Mouse (Mus musculus) T-cell, adult 2 months (primary cell): ENCODE results near the gene Plin3.

Experiments used
- DNase-seq: peaks from one replicate; pipeline ENCODE4 v3.0.0; 2022; ENCODE audit warnings: low spot score

Gene Plin3

GRCm38 (mm10) chr17:56300186-56300585 is 7.5 kb upstream of the Plin3 start, which contains the start of gene Arrdc5:
Arrdc5 (minus strand) TSS chr17:56300286.
- DNase-seq: no peak

GRCm38 (mm10) chr17:56298238-56298637 is 5.6 kb upstream of the Plin3 start:
- DNase-seq: no peak

DNA sequence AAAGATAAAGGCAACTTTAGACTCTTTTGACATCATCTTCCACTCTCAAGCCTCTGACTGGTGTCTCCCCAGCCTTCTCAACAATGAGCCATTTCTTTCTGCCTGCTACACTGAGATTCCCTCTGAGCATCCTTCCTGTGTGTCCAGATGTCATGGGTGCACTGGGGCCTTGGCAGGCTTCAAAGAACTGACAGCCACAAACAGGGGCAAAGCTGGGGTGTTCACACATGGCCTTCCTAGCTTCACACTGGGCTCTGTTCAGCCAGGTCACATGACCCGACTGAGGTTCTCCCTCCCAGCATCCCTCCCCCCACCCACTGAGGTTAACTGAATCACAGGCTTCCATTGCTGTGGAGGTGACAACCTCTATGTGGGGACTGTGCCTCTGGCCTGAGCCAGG is 3.5 kb upstream of the Plin3 start:
- no peak for DNase-seq

DNA sequence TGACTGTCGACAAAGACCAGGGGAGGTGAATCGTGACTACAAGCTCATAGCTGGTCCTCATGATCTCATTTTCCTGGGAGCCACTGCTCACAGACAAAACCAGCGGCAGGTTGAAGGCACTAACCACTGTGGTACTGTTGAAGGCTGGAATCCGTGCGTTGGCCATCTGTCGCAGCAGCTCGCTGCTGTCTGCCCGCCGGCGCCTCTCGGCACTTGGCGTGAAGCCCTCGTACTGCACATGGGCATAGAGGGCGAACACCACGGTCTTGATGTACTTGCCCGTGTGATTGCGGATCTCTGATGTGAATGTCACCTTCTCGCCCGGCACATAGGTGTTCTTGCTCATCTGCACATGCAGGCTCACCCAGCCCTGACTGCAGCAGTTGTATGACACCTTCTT is 1.6 kb upstream of the Plin3 start:
- DNase-seq: no peak

- peak; percentile 15 for DNase-seq
These were observed 618 bp upstream of the Plin3 start for GRCm38 (mm10) chr17:56293291-56293690.

DNA sequence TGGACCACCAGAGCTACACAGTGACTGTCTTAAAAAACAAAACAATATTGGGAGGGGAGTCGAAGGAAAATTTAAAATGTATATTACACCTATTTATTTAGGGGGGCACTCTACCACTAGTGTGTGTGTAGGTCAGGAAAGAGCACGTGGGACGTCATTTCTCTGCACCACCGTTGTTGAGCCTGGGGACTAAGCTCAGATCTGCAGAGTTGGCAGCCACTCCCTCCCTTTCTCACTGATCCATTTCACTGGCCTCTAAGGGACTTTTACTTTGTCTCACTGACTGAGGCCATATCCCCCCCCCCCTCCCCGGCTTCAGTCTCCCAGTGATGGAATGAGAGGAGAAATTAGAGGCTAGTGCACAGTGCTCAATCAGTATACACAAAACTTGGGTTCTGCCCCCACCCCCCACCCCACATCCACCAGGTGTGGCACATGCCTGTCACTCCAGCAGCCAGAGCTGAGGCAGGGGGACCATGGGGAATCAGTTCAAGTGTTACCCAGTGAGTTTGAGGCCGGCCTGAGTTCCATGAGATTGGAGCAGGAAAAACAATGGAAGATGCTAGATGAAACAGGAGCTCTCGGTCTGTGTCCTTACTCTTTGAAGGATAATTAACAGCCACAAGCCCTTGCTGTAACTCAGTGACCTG is 722 bp downstream of the Plin3 start:
- DNase-seq: no peak

DNA sequence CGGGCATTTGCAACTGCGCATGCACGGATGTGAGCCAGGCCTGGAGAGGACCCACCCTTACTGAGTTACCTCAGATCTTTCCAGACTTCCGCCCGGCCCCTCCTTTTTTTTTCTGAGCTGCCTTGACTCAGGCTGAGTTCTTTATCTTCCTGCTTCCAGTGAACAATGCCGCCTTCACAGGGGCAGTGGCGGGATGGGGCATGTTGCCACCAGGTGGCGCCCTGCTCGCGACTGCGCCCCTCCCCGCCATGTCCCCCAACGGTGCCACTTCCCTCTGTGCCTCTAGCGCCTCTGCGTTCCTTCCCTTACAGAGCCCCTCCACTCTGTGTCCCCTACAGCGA is 1.5 kb downstream of the Plin3 start:
- DNase-seq: peak; percentile 95

DNA sequence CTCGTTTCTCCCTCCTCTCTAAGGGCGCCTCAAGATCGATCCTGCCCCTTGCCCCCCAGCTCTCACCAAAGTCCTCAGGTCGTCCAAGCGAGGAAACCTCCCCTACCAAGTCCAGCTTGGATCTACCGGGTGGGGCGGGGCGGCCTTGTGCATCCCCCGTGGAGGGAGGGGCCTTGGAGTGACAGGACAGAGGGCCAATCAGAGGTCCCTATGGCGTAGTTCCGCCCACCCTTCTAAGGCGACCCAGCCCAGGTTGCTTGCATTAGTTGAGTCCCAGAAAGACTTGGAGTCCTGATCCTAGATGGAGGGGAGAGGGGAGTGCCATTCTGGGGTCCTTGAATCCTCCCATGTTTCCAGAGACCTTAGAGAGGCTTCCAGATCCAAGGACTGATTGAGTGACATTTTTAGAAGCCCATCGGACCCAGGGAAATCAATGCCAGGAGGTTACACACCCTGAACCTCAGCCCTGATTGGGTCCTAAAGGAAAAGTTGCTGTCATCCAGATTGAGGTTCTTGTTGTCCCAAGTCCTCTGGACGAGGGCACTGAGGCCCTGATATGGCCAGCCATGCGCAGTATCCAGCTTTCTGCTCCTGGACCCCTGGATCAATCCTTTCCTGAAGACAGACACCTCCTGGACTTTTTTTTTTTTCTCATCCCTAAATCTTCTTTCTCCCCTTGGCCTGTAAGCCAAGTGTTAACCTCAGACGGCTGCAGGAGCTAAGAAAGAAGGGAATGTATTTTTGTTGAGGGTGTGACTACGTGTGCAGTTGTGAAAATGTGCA is 2.1 kb downstream of the Plin3 start:
- peak; percentile 82 for DNase-seq

DNA sequence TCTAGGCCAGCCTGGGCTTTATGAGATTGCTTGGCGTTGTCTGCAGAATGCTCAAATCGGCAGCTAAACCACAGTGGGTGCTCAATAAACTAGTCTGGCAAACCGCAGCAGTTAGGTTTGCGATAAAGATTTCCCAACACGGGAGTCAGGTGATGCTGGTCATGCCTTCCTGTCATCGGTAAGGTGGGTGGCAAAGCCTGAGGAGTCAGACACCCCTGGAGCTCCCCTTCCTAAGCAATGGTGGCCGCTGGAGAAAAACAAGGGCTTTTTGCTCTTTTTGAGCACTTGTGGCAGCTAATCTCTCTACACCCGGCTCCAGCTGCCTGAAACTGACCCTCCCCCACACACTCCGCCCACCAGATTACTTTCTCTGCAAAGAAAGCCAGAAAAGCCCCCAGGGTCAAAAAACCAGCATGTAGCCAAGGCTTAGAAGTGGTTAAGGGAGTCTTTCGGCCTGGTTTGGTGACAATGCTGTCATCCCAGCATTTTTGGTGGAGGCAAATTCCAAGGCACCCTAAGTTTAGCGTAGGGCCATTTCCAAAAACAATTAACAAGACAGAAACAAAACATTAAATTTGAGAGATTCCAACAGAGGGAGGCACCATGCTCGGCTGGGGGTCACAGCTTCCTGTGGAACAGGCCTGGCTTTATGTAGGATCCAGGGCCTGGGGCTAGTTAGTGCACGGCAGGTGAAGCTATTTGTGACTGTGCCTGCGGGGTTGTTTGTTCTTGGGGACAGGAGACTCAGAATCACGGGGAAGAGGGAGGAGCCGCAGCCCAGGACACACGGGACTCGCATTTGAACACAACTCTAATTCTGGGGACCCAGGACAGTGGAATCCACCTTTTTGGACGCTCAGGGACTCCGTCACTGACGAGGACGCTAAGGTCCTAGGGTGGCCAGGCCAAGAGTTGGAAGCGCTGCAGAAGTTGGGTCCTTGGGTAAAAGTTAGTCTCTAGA is 3.0 kb downstream of the Plin3 start:
- peak; percentile 77 for DNase-seq

DNA sequence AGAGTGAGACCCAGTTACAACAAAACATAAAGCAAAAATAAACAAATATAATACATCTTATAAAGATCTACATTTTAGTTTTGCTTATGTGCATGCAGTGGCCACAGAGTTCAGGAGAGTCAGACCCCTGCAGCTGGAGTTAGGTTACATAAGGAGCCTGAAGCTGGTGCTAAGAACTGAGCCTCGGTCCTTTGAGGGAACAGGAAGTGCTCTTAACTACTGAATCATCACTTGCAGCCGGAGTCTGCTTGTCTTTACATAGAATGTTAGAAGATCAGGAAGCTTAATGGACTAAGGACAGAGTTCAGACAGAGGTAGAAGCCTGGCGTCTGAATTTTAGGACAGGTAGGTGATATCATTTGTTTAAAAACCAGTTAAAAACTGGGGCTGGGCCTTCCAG is 3.8 kb downstream of the Plin3 start:
- DNase-seq: no peak

- no peak for DNase-seq
These were observed 4.8 kb downstream of the Plin3 start for GRCm38 (mm10) chr17:56287830-56288229.

DNA sequence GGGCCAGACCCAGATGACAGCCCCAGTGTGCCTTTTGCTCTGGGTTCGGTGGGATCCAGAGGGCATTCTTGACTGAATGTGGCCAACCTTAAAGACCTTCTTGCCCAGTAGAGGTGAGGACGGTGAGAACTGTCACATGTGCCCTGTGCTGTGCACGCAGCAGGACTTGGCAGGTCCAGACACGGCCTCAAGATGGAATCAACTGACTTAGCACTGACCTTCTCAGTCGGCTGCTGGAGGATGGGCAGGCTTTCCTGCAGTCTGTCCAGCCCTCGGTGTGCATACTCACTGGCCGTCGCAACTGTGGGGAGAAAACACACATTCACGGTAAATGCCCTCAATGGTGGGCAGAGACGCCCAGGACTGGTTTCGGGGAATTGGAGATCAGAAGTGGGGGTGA is 6.7 kb downstream of the Plin3 start:
- DNase-seq: no peak

- DNase-seq: no peak
These were observed 9.4 kb downstream of the Plin3 start for GRCm38 (mm10) chr17:56283316-56283715.

- no peak for DNase-seq
These were observed 9.9 kb downstream of the Plin3 start for GRCm38 (mm10) chr17:56282802-56283201.

GRCm38 (mm10) chr17:56281193-56281592 is 11.5 kb downstream of the Plin3 start:
- DNase-seq: no peak

- DNase-seq: no peak
These were observed 13.1 kb downstream of the Plin3 start for GRCm38 (mm10) chr17:56279481-56280155.

DNA sequence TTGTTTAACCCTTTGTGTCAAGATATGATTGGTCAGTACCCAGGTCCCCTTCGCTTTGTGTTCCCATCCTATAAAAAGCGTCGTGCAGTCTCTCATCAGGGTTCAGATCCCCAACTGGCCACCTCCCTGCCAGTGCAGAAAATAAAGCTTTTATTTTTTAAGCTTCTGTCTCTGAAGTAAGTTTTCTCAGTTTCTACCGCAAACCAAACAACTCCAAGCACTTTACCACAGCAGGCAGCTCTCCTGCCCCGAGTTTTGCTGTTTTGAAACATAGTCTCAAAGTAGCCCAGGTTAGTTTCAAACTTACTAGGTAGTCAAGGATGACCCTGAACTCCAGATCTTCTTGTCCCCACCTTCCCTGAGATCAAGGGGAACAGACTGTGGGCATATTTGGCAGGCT is 14.3 kb downstream of the Plin3 start:
- no peak for DNase-seq

DNA sequence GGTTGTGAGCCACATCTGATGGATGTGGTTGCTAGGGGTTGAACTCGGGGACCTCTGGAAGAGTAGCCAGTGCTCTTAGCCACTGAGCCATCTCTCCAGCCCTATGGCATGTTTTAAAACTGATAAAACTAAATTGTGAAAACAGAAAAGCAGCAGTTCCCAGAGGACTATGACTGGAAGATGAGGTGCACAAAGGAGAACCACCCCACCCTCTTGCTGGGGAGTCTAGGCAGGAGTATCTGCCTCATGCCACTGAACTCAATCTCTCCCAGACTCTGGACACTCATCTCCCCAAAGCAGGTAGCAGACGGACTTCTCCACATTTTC is 15.1 kb downstream of the Plin3 start:
- peak; percentile 39 for DNase-seq

DNA sequence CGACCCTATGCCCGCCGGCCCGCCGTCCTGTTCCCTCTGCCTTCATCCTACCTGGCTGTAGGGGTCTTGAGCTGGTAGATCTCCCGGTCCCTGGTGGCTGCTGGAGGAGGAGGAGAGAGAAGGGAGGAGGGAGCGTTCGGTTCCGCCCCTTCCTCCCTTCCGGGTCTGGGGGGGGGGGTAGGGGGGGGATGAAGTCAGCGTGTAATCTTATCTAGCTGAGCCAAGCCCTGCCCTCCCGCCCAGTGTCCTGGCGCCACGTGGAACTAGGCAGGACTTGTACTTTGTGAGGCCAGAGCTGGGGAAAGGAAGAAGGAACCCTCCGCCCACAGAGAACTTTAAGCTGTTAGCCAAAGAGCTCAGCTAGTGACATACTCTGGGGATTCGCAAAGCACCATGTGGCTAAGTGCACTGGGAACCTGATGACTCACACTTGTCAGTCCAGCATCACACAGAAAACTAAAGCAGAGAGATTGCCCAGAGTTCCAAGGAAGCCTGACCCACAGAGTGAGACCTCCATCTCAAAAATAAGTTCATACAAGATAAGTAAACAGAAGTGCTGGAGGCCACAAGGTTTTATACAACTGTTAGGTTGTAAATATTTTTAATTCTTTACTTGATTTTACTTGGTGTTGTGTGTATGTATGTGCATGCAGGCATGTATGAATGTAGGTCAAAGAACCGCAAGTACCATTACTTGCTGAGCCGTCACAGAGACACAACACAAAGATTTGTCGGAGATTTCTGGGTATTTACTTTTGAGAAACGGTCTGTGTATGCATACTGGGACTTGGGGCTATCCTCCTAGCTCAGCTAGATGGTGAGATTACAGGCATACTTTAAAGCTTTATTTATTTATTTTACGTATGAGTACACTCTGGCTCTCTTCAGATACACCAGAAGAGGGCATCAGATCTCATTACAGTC is 15.8 kb downstream of the Plin3 start, which contains the start of gene Ticam1:
Gene Ticam1, minus strand, starts transcription at position 144 of the 924 bp plus-strand sequence.
- peak; percentile 80 for DNase-seq

DNA sequence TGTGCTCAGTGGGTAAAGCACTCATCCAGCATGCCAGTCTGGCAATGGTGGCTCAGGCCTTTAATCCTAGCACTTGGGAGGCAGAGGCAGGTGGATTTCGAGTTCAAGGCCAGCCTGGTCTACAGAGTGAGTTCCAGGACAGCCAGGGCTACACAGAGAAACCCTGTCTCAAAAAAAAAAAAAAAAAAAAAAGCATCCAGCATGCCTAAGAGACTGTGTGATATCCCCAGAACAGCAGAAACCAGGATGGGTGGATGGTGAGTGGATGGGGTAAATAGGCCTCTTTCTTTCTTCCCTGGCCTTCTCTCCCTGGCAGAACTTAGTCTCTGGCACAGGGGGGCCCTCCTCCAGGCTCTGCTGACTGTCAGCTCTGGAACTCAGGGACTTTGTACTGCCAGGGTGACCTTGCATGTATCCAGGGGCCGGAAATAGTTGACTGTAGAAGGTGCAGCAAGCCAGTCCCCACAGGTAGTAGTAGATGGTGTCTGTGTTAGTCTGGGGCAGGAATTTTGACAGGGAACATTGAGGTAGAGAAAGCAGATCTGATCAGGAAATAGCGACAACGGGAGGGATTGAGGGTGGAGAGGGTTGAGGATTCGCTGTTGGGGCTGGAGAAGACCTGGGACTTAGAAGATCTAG is 16.7 kb downstream of the Plin3 start:
- no peak for DNase-seq
